Mouse (Mus musculus) heart, postnatal 0 days (tissue): ENCODE results near the gene Sp9. TPM values are rescaled to one million over a fixed set of nuclear protein-coding genes. Genes with fewer than 3 reads are reported as not detected.

Source experiments
- ATAC-seq: fragments of 200-750 bp; cut with Nextera tagmentation; 2 replicates; pipeline ENCODE4 v1.8.0; 2017; ENCODE audit warnings: low read depth, moderate number of reproducible peaks, moderate library complexity; ENCODE audit not compliant: insufficient read depth
- DNase-seq: peaks from one replicate; pipeline ENCODE4 v3.0.0-alpha.2; 2016; ENCODE audit warnings: low spot score
- H3K27ac ChIP-seq: fragments of 300-500 bp; sonication (generic); 2 replicates; pipeline ENCODE4 v1.5.1; 2014; ENCODE audit warnings: low read depth, mild to moderate bottlenecking
- H3K27me3 ChIP-seq: fragments of 300-500 bp; sonication (generic); 2 replicates; pipeline ENCODE4 v1.6.1; 2014; ENCODE audit warnings: low read length, mixed read lengths; ENCODE audit not compliant: control insufficient read depth, insufficient read depth
- H3K36me3 ChIP-seq: fragments of 300-500 bp; sonication (generic); replicated peaks from 2 replicates; pipeline ENCODE4 v1.6.1; 2014; ENCODE audit warnings: low read length, mixed read lengths; ENCODE audit not compliant: control insufficient read depth, insufficient read depth
- H3K4me1 ChIP-seq: fragments of 300-500 bp; sonication (generic); 2 replicates; pipeline ENCODE4 v1.6.1; 2014; ENCODE audit warnings: antibody characterized with exemption; ENCODE audit not compliant: control insufficient read depth, insufficient read depth
- H3K4me2 ChIP-seq: fragments of 300-500 bp; sonication (generic); 2 replicates; pipeline ENCODE4 v1.6.1; 2014; ENCODE audit warnings: low read depth, mild to moderate bottlenecking, low read length, moderate library complexity
- H3K4me3 ChIP-seq: fragments of 300-500 bp; sonication (generic); 2 replicates; pipeline ENCODE4 v1.5.1; 2014; ENCODE audit warnings: low read depth, low read length
- H3K9ac ChIP-seq: fragments of 300-500 bp; sonication (generic); replicated peaks from 2 replicates; pipeline ENCODE4 v1.6.1; 2014; ENCODE audit warnings: low read depth, low read length, mixed read lengths
- H3K9me3 ChIP-seq: fragments of 300-500 bp; sonication (generic); replicated peaks from 2 replicates; pipeline ENCODE4 v1.6.1; 2016; ENCODE audit warnings: low read length; ENCODE audit not compliant: control insufficient read depth
- CTCF ChIP-seq: IDR thresholded peaks from 2 replicates; pipeline ENCODE4 v1.5.1; 2016; ENCODE audit warnings: antibody characterized with exemption, control low read depth, low read depth
- EP300 ChIP-seq: IDR thresholded peaks from 2 replicates; pipeline ENCODE4 v1.6.1; 2016; ENCODE audit warnings: antibody characterized with exemption, low read depth
- WGBS: fragments of 180-500 bp; shearing (Covaris S2); extraction: QIAGEN DNeasy Blood & Tissue Kit; methylation state at CpG from one replicate; pipeline ENCODE4 v1.1.7; 2014; 5-methylcytosine and 5-hydroxymethylcytosine counted together
- polyA plus RNA-seq: library from polyadenylated mRNA; unstranded; fragments of >200 nt; fragmentation: Nextera tagmentation; extraction: Ambion mirVana; gene quantifications from 2 replicates; pipeline ENCODE4 v1.2.1, GENCODE M21; 2015
- total RNA-seq: library from RNA; depleted of rRNA; stranded (reverse); fragments of >200 nt; gene quantifications from 2 replicates; pipeline ENCODE4 v1.2.3, GENCODE M21; 2014; ENCODE audit warnings: low replicate concordance

Gene Sp9
- total and polyA plus RNA-seq, 2 experiments from 2014 or later = not detected

GRCm38 (mm10) chr2:73302722-73303121 lies 31.0 kb downstream of the Sp9 start:
- WGBS = 91% methylated on average over 9 of the region's 9 CpGs
- peaks cover 69% of the 10 kb centered on the region for H3K36me3 ChIP-seq
- no peak for TF ChIP-seq CTCF
- TF ChIP-seq EP300 = no peak
- no peak overlapping the region for H3K4me2 ChIP-seq
- ATAC-seq (no peak), DNase-seq (no peak)
- no peak overlapping the region for H3K9ac ChIP-seq
- H3K4me1 ChIP-seq = no peaks in the 10 kb centered on the region
- H3K4me3 ChIP-seq = no peak overlapping the region
- no peak overlapping the region for H3K27ac ChIP-seq
- H3K9me3 ChIP-seq = no peaks in the 10 kb centered on the region
- no peaks in the 10 kb centered on the region for H3K27me3 ChIP-seq

DNA sequence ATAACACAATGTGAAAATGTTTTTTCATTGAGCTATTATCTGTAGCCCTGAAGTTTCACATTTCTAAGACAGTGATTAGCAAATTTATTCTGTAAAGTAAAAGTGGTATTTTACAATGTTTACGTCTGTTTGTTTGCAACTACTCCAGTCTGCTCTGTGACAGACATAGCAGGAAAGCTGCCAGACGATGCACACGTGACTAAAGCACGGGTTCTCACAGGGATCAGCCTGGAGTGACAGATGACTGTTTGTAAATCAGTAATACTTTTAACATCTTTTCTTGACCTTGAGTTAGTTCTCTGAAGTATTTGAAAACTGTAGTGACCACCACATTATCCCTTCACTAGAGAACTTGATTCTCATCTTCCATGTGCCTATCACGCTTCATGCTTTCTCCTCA lies 32.8 kb downstream of the Sp9 start:
- Histone ChIP-seq H3K4me3 (no peak overlapping the region), H3K9me3 (no peaks in the 10 kb centered on the region), H3K9ac (no peak overlapping the region), H3K27me3 (no peaks in the 10 kb centered on the region), H3K4me1 (no peaks in the 10 kb centered on the region), H3K27ac (no peak overlapping the region), H3K4me2 (no peak overlapping the region), H3K36me3 (peaks cover 69% of the 10 kb centered on the region)
- ATAC-seq = no peak
- WGBS = 90% methylated on average over 5 of the region's 5 CpGs
- DNase-seq = no peak
- TF ChIP-seq CTCF = no peak

DNA sequence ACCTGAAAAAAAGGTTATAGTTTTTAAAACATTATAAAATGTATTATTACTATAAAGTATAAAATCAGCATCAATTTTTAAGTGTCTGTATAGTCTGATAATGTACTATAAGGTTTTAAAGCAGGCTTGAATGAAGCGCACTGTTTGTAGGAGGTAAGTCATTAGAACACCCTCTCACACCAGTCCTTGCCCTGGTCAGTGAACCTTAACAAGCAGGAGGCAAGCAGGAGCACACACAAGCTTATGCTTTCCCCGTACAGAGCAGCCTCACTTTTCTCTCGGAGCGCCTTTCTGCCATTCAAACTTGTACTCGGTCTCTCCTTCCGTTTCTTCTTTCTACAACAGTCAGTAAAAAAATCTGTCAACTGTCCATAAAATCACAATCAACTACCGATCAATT lies 34.3 kb downstream of the Sp9 start:
- ATAC-seq (no peak), DNase-seq (no peak)
- no peaks in the 10 kb centered on the region for H3K4me1 ChIP-seq
- H3K4me3 ChIP-seq = no peak overlapping the region
- no peak overlapping the region for H3K27ac ChIP-seq
- H3K36me3 ChIP-seq = peaks cover 70% of the 10 kb centered on the region
- H3K27me3 ChIP-seq = no peaks in the 10 kb centered on the region
- no peak for TF ChIP-seq CTCF
- H3K9ac ChIP-seq = no peak overlapping the region
- no peaks in the 10 kb centered on the region for H3K9me3 ChIP-seq
- H3K4me2 ChIP-seq = no peak overlapping the region
- WGBS = 94% methylated on average over 7 of the region's 7 CpGs

DNA sequence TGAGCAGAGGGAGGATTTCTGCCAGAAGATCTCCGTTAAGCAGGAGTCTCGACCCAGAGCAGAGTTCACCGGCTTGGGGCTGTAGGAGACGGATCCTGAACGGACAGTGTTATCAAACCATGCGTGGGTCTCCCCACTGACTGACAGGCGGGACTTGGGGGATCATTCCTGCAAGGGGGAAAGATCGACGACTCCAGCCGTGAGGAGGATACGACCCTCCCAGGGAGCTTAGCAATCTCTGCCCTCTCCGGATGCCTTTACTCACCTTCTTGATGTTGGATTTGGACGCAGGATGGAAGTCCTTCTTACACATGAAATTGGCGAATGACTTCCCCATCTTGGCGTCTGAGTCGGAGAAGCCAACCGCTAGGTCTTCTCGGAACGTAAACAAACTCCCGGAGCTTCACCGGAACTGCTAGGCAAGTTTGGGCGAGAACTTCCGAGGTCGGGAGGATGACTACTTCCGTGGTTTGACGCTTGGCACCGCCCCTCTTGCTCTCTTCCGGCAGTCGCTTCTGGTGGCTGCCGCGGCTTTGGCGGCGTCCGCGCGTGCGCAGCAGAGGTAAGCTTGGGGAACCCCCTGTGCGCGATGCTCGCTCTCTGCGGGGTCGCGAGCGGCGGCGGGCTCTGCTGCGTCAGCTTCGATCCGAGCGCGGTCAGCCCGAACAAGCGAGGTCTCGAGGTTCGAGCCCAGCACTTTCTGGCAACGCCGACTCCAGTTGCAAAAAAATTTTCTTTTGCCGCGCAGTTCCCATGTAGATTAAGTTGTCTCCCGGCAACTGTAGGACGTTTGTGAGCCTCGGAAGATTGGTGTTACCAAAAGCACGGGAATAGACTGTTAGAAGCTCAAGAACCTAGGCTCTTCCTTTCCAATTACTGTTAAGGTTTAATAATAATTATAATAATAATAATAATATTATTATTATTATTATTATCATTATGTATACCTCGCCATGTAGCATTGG lies 40.7 kb downstream of the Sp9 start, which contains the start of the genes Scrn3 and Cir1:
TSS of gene Scrn3 (plus strand) at position 450 of the 965 bp plus-strand sequence.
TSS of gene Cir1 (minus strand) at position 550 of the 965 bp plus-strand sequence.
- TF ChIP-seq EP300 (no peak; the same call in 1 of the 2 replicates), CTCF (no peak)
- no peaks in the 10 kb centered on the region for H3K9me3 ChIP-seq
- H3K4me3 ChIP-seq = peak within 1 kb of the TSS; percentile 90
- DNase-seq = peak; percentile 99
- peak within 1 kb of the TSS; percentile 91 for H3K27ac ChIP-seq
- H3K4me1 ChIP-seq = peaks cover 12% of the 10 kb centered on the region
- H3K36me3 ChIP-seq = peaks cover 14% of the 10 kb centered on the region
- WGBS = under 1% methylated on average over 64 of the region's 64 CpGs
- peak within 1 kb of the TSS; percentile 73 for H3K4me2 ChIP-seq
- no peaks in the 10 kb centered on the region for H3K27me3 ChIP-seq
- ATAC-seq = peak; percentile 97
- H3K9ac ChIP-seq = peak within 1 kb of the TSS; percentile 83

DNA sequence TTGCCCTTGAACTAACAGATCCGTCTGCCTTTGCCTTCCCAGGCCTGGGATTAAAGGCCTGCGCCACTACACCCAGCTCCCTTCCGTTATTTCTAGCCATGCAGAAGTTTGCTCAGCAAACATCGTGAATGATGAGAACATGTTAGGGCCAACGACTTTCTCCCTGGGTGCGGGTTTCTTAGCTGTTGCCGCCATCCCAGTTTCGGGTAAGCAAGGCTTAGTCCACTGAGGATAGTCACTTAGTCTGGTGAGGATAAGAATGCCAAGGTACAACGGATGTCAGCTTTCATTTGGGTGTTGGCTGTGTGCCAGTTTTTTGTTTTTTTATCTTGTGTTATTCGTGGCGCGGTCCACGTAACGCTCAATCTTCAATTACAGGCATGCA lies 41.4 kb downstream of the Sp9 start:
- peak overlapping the region; percentile 53 for H3K4me2 ChIP-seq
- H3K27ac ChIP-seq = peak overlapping the region; percentile 91
- H3K4me3 ChIP-seq = peak overlapping the region; percentile 90
- ATAC-seq (peak; percentile 49), DNase-seq (peak; percentile 43)
- 10% methylated on average over 14 of the region's 14 CpGs for WGBS
- peaks cover 12% of the 10 kb centered on the region for H3K4me1 ChIP-seq
- peaks cover 9% of the 10 kb centered on the region for H3K36me3 ChIP-seq
- peak overlapping the region; percentile 83 for H3K9ac ChIP-seq
- no peaks in the 10 kb centered on the region for H3K9me3 ChIP-seq
- H3K27me3 ChIP-seq = no peaks in the 10 kb centered on the region
- no peak for TF ChIP-seq CTCF
- TF ChIP-seq EP300 = no peak

DNA sequence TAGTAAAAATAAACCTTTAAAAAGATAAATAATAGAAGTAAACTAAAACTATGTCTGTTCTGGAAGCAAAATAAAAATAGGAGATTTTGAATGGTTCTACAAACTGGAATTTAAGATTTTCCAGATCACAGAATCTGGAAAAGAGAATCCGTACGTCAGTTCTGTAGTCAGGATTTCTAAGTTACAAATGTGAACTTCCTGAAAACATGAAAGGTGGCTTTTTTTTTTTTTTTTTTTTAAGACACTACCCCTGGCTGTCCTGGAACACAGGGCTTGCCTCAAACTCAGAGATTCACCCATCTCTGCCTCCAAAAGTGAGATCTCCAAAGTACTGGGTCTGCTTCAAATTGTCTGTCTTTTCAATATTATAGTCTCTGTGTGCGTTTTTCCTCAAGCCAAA lies 42.6 kb downstream of the Sp9 start:
- peaks cover 18% of the 10 kb centered on the region for H3K36me3 ChIP-seq
- no peaks in the 10 kb centered on the region for H3K27me3 ChIP-seq
- no peak overlapping the region for H3K4me3 ChIP-seq
- no peak for DNase-seq
- H3K9me3 ChIP-seq = no peaks in the 10 kb centered on the region
- 95% methylated on average over 3 of the region's 3 CpGs for WGBS
- TF ChIP-seq EP300 (no peak), CTCF (no peak)
- H3K4me2 ChIP-seq = no peak overlapping the region
- H3K9ac ChIP-seq = no peak overlapping the region
- no peak for ATAC-seq
- peaks cover 12% of the 10 kb centered on the region for H3K4me1 ChIP-seq
- H3K27ac ChIP-seq = no peak overlapping the region
